Mouse (Mus musculus) bone marrow macrophage, adult 2 months (primary cell): ENCODE results near the gene Tmem19.
A peak's percentile ranks its signal among the peaks of the same experiment; 100 is the strongest.

Experiments used
- CTCF ChIP-seq: IDR thresholded peaks from 2 replicates; pipeline ENCODE4 v1.5.1; 2012; ENCODE audit warnings: low read depth, mild to moderate bottlenecking, low read length, moderate library complexity
- POLR2A ChIP-seq: IDR thresholded peaks from 2 replicates; pipeline ENCODE4 v1.6.1; 2012; ENCODE audit warnings: mild to moderate bottlenecking, low read depth, low read length, borderline replicate concordance

GRCm38 (mm10) chr10:115315473-115316171 is 46.7 kb downstream of the Tmem19 start, which contains the start of gene Rab21:
- TF ChIP-seq CTCF (no peak), POLR2A (peak; percentile 65)
